Mouse (Mus musculus) T-helper 17 cell (primary cell): ENCODE measurements around the gene Rab36.

Experiments
- in situ Hi-C, 2 experiments: fragments of 300-600 bp; cut with MboI, MseI; formaldehyde crosslinking; loops; 1 replicate in 1 of 2; 2 replicates in 1 of 2; pipeline ENCODE4 v1.15.1; 2025; ENCODE audit warnings: high pct_unique_total_duplicates in 2 of 2

Gene Rab36

DNA sequence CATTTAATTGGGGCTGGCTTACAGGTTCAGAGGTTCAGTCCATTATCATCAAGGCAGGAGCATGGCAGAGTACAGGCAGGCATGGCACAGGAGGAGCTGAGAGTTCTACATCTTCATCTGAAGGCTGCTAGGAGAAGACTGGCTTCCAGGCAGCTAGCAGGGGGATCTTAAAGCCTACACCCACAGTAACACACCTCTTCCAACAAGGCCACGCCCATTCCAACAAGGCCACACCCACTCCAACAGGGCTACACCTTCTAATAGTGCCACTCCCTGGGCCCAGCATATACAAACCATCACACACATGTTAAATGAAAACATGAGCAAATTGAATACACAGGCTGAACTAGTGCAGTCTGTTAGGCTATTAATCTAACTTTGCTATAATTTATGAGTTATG lies 5.2 kb downstream of the Rab36 start:
- in situ Hi-C loops = loop anchor here in 1 of 2 experiments (10.0 kb wide), 1 partner anchor 1333 kb away; no protein-coding TSS in a partner anchor

DNA sequence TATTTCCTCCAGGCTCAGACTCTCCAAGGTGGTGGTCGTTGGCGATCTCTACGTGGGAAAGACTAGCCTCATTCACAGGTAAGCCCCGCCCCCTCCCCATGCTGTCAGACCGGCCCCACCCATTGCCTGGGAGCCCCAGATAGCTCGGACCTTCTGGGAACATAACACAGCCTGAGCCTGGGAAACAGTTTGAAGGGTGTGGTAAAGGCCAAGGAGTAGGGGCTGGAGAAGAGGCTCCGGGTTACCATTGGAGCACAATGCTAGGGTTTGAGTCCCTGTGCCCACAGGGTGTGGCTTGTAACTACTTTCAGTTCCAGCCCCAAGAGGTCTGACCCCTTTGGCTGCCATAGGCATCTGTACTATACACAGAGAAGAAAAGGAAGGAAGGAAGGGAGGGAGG lies 7.6 kb downstream of the Rab36 start:
- in situ Hi-C loops = loop anchor here in 1 of 2 experiments (10.0 kb wide), 1 partner anchor 1330 kb away; no protein-coding TSS in a partner anchor

DNA sequence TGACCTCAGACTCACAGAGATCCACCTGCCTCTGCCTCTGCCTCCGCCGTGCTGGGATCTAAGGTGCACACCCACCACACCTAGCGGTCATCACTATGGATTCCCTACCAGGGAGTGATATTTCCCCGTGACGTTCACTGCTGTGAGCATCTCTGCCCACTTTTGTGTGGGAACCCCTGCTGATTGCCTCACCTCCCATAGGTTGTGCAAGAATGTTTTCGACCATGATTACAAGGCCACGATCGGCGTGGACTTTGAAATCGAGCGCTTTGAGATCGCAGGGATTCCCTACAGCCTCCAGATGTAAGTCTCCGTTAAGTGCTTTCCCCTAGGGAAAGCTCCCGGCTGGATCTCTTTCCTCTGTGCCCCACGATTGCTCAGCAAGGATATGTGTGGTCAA lies 9.0 kb downstream of the Rab36 start:
- in situ Hi-C loops = loop anchor here in 1 of 2 experiments (10.0 kb wide), 1 partner anchor 1329 kb away; no protein-coding TSS in a partner anchor

DNA sequence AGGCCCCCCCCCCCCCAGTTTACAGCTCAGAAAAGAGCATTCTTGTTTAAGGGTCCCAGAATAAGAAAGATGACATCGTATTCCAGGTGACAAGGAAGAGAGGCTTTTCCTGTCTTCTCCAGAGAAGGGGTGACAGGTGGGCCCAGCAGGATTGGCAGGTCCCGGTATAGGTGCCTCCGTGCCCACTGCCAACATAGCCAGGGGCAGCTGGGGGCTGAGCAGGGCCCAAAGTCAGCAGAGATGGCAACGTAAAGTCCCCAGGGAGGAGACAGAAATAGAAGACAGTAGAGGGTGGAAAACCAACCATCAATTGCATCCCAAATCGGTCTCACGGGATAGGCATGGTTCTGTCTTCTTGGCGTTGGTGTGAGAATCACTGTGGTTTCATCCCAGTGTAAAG lies 11.9 kb downstream of the Rab36 start:
- in situ Hi-C loops = loop anchor here in 1 of 2 experiments (10.0 kb wide), 1 partner anchor 1326 kb away; no protein-coding TSS in a partner anchor

DNA sequence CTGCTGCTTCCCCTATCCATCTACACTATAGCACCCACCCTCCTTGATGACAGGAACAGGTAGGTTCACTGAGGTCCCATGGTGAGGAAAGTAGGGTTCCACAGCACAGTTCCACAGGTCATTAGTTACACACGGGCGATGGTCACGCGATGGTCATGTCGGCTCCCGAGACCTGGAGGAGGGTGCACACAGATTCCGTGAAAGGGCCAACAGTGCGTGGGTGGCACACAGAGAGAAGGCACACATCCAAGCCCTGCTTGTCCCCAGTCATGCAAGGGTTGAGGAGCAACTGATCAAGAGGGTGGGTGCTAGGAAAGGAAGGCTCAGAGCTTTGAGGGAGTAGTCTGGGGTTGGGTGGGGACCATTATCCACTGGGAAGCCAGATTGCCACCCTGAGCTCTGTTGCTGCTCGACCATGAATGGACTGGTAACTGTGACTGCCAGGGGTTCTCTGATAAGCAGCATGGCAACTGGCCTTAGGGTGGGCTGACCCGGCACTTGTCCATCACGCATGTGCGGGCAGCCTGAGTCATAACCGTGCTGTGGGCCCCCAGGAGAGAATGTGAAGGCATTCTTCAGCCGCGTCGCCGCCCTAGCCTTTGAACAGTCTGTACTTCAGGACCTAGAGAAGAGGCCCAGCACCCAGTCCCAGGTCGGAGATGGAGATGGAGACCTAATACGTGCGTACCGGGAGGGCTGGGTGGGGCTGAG lies 14.7 kb downstream of the Rab36 start:
- in situ Hi-C loops = loop anchor here in 1 of 2 experiments (10.0 kb wide), 1 partner anchor 773 kb away; the partner anchor contains the start of gene Gstt4

DNA sequence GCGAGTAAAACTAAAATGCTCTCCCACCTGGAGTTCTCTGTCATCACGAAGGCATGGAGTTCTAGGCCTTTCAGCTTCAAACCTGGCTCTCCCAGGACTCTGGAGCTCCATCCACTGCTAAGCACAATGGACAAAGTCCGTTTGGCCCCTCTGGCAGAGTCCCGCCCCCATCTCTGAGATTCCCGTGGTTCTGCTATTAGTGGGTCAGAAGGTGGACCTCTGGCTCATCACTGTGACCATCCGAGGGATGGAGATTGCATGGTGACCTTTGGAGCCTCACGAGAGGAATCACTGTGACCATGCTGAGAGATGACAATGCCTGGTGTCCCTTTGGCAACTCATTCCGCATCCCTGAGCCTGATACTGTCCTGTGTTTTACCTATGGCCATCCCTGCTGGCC lies 16.0 kb downstream of the Rab36 start:
- in situ Hi-C loops = loop anchor here in 1 of 2 experiments (10.0 kb wide), 1 partner anchor 772 kb away; the partner anchor contains the start of gene Gstt4

DNA sequence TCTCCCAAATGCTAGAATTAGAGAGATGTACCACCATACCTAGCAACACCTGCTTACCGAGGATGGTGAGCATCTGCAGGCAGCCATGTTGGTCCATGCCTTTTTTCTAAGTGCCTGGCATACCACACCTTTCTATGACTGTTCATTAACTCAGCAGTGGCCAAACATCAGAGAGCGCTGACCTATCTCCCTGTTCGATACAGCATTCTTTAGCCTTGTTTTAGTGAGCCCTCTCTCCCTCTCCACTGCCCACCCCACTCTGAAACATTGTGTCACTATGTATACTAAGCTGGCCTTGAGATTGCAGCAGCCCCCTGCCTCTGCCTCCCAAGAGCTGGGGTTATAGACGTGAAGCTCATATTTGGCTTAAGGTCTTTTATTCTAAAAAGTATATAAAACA lies 16.8 kb downstream of the Rab36 start:
- in situ Hi-C loops = loop anchor here in 1 of 2 experiments (10.0 kb wide), 1 partner anchor 771 kb away; the partner anchor contains the start of gene Gstt4

DNA sequence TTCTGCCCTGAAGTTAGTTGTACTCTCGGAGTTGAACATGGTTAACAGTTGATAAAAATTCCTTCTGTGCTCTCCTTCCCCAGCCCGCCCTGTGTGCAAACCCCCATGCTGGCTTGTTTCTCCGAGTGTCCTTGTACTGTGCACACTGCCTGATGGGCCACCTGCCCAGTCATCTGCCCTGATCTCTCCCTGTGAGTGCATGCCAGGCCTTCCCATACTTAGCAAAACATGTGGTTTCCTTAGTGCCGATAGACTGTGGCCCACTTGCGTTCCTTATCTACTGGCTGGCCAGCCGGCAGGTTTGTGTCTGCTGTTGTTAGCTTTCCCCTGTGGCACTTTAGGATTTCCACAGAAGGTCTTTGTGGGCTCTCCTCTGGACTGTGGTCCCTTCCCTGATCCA lies 17.3 kb downstream of the Rab36 start:
- in situ Hi-C loops = loop anchor here in 1 of 2 experiments (10.0 kb wide), 1 partner anchor 771 kb away; the partner anchor contains the start of gene Gstt4

DNA sequence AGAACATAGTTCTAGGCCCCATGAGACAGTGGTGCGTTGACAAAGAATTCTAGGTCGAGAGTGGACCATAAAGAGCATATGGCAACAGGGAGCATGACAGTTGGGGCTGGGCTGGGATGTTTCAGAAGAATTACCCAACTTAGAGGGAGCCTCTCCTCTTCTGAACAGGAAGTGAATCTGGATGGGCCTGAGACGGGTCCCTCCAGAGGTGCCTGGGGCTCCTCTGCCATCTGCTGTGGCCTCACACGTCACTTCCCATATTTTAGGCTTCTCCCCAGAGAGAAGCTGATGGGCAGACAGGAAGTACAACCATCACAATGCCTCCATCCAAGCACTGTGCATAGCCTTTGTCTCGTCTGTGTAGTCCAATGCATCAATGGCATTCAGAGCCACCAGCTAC lies 18.8 kb downstream of the Rab36 start:
- in situ Hi-C loops = loop anchor here (5.0 to 10.0 kb wide), 2 partner anchors 97 to 769 kb away; partner anchors contain the start of gene Gstt4 (in 1 of the 2)

DNA sequence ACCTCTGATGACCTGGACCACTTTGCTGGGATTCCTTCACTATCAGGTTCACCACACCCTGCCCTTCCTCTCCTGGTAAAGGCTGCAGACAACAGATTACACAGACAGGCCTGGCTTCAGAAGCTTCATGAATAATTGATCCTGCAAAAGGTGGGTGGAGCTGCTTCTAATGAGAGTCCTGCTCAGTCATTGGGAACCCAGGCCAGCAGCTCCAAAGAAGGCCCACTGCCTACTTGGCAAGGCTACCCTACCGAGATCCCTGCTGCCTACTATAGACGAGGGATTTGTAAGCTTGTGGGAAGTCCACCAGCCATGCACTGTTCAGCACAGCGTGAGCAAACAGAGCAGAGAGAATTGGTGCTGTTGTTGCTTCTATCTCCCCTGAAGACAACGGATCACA lies 19.4 kb downstream of the Rab36 start:
- in situ Hi-C loops = loop anchor here (5.0 to 10.0 kb wide), 2 partner anchors 96 to 769 kb away; partner anchors contain the start of gene Gstt4 (in 1 of the 2)

DNA sequence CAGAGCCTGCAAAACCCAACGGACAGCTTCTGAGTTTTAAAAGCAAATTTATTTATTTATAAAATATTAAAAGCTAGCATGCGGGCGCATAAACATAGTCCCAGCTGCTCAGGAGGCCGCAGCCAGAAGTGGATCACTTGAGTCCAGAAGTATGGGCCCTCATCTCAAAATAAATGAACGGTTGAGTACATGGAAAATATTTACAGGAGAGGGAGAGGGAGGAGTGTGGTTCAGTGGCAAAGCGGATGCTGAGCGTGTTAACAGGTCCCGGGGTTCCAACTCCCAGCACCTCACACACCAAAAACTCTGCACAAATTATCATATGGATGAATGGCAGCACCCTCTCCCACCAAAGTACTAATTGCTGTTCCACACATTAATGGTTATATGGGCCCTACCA lies 21.5 kb downstream of the Rab36 start:
- in situ Hi-C loops = loop anchor here (5.0 to 10.0 kb wide), 2 partner anchors 94 to 766 kb away; partner anchors contain the start of gene Gstt4 (in 1 of the 2)

DNA sequence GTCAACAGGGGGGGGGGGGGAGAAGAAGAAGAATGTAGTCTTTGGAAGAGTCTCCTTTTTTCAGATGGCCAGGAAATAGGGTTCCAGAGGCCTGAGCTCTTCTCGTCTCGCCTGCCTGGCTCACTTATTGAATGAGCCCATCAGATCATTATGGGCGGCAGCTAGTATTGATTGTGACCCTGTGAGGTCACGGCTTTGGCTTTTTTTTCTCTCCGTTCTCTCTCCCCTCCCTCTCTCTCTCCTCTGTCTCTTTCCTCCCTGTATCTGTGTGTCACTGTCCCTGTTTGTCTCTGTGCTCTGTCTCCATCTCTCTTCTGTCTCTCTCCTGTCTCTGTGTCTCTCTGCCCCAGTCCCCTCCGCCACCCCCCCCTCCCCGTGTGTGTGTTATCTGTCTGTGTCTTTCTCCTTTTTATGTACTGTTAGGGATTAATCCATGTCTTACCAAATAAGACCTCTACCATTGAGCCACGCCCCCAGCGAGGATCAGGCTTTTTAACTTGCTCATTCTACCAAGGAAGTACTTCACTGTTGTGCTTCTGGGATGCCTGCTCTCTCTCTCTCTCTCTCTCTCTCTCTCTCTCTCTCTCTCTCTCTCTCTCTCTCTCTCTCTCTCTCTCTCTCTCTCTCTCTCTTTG lies 22.0 kb downstream of the Rab36 start:
- in situ Hi-C loops = loop anchor here (5.0 to 10.0 kb wide), 2 partner anchors 93 to 766 kb away; partner anchors contain the start of gene Gstt4 (in 1 of the 2)

DNA sequence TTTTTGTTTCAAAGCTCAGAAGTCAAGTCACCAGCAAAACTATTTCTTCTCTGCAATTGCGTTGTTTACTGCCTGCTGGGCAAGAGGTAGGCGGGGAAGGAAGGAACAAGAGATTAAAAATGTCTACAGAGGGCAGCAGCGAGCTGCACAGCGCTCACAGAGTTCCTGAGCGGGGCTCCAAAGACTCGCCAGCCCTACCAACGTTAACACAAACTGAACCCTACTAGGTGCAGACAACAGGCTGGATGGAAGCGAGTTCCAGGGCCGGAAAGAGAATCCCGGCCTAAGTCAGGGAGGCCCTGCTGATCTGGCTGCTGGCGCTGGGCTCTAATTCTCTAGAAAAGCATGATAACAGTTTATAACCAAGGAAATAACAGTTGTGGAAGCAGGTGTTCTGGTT lies 22.5 kb downstream of the Rab36 start:
- in situ Hi-C loops = loop anchor here (5.0 to 10.0 kb wide), 2 partner anchors 93 to 765 kb away; partner anchors contain the start of gene Gstt4 (in 1 of the 2)

DNA sequence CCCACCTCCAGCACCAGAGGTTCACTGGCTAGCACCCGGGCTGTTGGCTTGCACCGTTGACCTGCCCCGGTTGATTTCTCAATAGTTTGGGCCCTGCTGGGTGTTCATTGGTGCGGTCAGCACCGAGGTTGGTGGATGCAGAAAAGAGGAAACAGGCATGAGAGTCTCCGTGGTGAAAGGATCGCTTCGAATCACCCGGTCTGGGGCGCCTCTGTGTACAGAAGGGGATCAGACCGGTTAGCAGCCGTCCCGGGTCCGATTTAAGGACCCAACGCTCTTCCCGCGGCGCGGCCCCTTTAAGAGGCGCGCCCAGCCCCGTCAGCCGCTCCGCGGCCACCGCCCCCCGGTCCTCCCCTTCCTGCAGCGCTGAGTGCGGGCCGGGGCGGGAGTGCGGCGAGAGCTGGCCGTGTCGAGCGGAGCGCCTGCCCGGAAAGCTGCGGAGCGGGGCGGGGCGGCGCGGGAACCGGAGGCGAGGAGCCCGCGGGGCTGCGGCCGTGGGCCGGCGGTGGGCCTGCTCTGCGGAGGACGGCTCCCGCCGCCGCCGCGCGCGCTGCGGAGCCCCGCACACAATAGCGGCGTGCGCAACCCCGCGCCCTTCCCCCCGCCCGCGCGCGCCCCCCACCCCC lies 23.5 kb downstream of the Rab36 start, which contains the start of gene Bcr:
Gene Bcr, plus strand, starts transcription at position 376 of the 626 bp plus-strand sequence.
- in situ Hi-C loops = loop anchor here (5.0 kb wide), 2 partner anchors 42 to 422 kb away; no protein-coding TSS in a partner anchor

DNA sequence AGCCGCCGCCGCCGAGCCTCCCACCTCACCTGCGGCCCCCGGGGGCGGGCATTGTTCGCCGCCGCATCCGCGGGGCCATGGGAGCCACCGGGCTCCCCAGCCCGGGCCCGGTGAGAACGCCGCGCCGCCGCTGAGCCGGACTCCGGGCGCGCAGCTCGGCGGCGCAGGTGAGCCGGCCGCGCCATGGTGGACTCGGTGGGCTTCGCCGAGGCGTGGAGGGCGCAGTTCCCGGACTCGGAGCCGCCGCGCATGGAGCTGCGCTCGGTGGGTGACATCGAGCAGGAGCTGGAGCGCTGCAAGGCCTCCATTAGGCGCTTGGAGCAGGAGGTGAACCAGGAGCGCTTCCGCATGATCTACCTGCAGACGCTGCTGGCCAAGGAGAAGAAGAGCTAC lies 24.0 kb downstream of the Rab36 start:
- in situ Hi-C loops = loop anchor here (5.0 kb wide), 2 partner anchors 41 to 421 kb away; no protein-coding TSS in a partner anchor

DNA sequence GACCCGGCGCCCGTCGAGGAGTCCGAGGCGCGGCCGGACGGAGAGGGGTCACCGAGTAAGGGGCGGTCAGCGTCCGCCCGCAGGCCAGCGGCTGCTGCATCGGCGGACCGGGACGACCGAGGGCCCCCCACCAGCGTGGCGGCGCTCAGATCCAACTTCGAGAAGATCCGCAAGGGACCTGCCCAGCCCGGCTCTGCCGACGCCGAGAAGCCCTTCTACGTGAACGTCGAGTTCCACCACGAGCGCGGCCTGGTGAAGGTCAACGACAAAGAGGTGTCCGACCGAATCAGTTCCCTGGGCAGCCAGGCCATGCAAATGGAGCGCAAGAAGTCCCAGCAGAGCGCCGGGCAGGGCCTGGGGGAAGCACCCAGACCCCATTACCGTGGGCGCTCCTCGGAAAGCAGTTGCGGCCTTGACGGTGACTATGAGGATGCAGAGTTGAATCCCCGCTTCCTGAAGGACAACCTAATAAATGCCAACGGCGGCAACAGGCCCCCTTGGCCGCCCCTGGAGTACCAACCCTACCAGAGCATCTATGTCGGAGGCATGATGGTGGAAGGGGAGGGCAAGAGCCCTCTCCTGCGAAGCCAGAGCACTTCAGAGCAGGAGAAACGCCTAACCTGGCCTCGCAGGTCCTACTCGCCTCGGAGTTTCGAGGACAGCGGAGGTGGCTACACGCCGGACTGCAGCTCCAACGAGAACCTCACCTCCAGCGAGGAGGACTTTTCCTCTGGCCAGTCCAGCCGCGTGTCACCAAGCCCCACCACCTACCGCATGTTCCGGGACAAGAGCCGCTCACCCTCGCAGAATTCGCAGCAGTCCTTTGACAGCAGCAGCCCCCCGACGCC lies 24.7 kb downstream of the Rab36 start:
- in situ Hi-C loops = loop anchor here (5.0 kb wide), 2 partner anchors 41 to 421 kb away; no protein-coding TSS in a partner anchor

DNA sequence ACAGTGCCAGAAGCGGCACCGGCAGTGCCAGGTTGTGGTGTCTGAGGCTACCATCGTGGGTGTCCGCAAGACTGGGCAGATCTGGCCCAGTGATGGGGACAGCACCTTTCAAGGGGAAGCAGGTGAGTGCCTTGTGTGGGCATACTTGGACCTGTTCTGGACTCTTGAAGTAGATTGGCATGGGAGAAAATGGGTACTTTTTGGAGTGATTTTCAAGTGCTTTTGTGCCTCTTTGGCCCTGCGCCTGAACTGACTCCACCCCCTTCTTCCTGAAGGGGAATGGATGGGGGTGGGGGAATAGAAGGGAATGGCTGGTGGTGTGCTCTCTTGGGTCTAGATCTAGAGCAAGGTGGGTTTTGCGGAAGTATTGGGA lies 25.3 kb downstream of the Rab36 start:
- in situ Hi-C loops = loop anchor here (5.0 kb wide), 2 partner anchors 40 to 420 kb away; no protein-coding TSS in a partner anchor

DNA sequence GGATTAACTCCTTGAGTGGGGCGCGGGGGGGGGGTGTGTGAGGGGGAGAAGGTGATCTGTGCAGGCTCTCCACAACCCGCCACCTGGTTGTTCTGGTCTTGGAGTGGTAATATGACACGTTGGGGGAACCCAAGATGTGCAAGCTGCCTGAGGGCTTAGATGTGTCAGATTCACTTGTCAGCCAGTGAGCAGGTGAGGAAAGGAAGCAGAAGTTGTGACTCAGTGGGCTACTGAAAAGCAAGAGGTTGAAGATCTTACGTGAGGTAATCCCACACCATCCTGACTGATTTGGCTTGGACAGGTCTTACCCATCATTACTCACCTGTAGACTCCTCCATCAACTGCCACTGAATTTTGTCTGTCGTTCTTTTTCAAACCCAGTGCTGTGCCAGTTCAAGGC lies 25.8 kb downstream of the Rab36 start:
- in situ Hi-C loops = loop anchor here (5.0 kb wide), 2 partner anchors 40 to 420 kb away; no protein-coding TSS in a partner anchor

DNA sequence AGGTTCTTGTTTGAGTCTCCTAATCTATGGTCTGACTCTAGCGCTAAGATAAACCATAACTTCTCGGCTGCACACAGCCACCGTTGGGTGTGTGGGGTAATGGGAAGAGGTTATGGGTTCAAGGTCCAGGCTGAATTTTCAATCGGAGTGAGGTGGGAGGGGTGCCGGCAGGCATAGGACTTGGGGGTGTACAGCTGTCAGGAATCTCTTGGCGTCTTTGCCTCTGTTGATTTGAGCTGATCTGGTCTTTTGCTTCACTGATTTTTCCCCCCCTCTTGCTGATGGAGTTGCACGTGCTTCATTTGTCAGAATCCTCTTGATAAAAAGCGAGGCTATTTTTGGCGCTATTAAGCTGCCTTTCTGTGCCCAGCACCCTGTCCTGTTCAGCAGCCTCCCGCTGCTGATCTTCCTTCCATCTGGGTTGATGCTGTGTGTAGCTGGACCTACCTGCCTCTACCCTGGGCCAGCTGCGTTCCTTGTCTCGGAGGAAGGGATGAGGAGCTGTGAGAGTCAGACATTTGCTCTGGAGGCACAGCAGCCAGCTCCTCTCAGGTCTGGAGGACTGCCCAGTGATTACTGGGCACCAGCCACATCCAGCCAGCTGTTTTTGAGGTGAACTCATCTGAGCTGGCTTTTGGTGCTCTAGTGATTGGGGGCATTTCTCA lies 26.6 kb downstream of the Rab36 start:
- in situ Hi-C loops = loop anchor here (5.0 kb wide), 2 partner anchors 39 to 419 kb away; no protein-coding TSS in a partner anchor

DNA sequence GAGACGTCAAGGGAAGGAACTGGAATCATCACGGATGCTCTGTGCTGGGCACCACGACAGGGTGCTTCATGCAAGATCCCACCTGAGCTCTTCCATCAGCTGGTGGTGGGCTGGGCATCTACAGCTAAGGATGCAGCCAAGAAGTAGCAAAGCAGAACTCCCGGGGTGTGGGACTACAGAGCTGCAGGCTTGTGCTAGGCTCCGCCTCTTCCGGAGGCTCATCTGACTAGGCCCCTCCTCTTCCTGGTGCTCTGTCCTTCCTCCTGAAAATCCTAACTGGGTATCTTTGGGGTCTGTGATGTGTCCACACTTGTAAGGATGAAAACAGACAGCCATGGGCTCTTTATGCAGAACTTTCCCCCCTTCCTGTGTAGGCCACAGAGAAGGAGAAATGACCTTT lies 28.8 kb downstream of the Rab36 start:
- in situ Hi-C loops = no loop called here
